Mouse (Mus musculus) thymus, postnatal 0 days (tissue): Measurements from ENCODE around the gene Eepd1. TPM values are rescaled to one million over a fixed set of nuclear protein-coding genes. Genes with fewer than 3 reads are reported as not detected.
A peak's percentile ranks its signal among the peaks of the same experiment; 100 is the strongest.

Source experiments
- DNase-seq: peaks from one replicate; pipeline ENCODE4 v3.0.0-alpha.2; 2015; ENCODE audit warnings: low spot score
- polyA plus RNA-seq: library from polyadenylated mRNA; unstranded; fragments of >200 nt; fragmentation: Nextera tagmentation; extraction: Ambion mirVana; gene quantifications from 2 replicates; pipeline ENCODE4 v1.2.1, GENCODE M21; 2015

The Eepd1 gene
- polyA plus RNA-seq, 1 experiment from 2014 or later = 4.9 TPM

DNA sequence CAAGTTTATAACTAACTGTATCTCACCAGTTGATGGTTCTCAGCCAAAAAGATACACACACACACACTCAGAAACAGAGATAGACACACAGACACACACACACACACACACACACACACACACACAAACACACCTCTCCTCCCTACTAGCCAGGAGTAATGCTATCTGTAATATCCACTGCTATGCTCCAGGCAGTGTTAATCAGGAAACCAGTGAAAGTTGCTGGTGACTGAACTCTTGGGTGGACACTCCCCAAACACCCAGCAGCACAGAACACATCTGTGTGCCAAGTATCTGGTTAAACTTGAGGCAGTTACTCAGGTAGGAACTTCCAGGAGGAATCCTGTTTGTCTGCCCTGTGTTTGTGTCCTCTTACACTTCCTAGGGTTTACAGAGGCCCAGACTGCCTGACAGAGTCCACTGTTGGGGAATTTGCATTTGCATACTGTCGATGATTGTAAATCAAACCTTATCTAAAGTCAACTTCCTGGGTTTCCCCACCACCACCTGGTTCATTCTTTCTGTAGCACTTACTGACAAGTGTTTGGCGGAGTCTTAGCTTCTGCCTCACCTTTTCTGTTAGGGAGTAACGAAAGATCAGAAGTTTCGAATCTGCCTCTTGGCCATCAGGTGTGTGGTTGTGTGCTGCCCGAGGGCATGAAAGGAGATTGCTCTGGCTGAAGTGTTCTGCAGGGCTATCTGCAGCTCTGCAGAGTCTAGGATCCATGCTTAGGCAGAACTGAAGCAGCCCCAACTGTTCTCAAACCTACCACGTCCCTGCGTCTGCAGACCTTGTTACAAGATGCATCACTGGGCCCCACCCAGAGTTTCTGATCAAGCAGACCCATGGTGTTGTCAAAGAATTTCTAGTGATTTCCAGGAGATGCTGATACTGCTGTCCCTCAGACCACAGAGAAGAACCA, 97.6 kb downstream of the Eepd1 start:
- no peak for DNase-seq

DNA sequence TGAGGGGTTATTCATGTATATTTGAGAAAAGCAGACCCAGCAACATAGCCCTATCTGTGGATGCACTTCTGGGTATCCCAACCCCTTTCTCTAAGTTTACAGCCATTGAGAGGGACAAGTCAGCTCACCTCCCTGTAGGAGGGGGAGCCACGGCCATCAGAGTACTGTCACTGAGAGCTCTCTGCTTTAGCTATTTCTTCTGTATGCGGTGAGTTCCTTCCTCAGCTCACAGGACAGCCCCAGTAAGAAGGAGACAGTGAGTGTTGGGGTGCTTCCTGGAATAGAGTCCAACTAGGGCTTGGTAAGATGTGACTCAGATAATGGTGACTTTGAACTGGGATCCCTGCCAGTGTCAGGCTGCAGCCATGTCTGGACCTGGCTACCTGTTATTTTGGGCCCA, 102.3 kb downstream of the Eepd1 start:
- no peak for DNase-seq

DNA sequence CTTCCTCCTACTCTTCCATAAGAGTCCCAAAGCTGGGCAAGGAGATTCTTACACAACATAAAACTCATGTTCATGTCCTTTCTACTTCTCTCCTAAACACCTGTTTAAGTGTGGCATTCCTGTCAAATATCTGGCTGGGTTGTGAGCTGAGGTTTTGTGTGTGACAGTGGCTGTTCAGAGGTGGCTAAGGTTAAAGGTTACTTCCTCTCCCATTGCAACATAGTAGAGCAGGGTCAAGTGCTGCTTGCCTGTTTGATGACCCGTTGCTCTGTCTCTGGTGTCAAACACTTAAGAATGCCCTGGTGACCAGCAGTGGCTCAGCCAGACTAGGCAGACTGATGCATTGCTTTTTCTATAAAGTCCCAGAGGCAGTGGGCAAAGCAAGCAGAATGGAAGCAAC, 104.3 kb downstream of the Eepd1 start:
- DNase-seq = no peak

DNA sequence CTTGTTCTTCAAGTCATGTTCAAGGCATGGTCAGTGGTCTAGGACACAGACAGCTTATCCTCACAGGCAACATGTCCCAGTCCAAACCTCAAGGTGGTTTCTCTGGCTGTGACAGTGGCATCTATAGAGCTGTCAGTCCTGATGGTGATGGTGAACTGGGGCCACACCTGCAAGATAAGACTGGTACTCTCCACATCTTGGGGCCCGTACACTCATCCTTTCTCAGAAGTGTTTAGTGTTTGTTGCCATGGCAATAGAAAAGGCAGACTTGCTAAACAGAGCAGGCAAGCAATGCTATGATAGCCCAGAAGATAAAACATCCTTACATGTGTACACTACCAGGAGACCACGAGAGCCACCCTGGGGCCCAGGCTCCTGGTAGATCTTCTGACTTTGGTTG, 107.2 kb downstream of the Eepd1 start:
- DNase-seq = no peak

DNA sequence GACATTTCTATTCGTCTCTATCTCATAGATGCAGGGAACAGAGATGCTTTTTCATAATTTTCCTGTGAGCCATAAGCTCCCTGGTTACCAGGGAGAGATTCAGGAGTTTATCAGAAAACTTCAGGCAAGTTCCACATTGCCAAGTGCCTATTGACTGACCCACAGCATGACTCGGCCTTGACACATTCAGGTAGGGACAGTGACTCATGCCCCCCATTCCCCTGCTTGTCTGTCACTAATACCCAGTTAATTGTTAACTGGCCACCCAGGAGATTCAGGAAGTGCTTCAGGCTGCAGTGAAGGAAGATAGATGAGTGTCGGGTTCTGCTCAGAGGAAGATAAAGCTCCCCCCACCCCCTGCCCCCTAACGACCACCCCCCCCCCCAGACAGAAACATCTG, 109.4 kb downstream of the Eepd1 start:
- no peak for DNase-seq

DNA sequence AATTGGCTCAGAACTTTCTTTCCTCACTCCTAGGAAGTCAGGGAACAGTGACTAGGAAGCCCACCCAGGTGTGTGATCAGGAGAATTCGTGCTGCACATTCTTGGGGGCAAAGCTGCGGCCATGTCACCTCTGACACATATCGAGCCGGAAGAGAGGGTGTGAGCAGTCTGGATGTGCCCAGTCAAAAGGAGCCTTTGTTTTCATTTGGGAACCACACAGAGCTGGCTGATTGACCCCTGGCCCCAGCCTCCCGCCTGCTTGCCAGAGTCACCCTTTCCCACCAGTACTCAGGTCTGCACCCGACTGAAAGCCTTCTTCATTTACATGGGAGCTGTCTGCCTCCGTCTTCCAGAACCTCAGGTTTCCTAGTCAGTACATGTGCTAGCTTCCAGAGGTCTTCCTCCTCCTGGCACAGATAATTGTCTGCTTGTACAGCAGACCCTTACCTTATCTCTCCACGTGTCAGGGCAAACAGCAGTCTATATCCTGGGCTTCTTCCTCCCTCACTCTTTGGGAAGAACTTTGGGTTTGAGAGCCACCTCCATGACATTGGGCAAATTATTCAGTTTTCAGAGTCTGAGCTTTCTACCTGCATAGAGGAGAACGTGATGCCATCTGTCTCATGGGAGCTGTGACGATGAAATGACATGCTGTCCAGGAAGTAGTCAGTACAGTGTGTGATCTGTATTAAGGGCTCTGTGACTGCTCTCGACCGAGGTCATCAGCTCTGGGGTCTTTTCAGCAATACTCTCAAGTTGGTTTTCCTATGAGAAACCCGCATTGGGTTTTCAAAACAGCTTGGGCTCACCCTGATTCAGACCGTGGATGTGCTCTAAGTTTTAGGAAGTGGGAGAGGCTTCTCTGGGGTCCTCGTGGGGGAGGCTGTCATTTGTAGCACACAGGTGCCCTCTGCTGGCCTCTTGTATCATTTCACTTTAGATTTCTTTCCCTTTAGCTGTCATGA, 110.3 kb downstream of the Eepd1 start:
- DNase-seq = peak; percentile 78

DNA sequence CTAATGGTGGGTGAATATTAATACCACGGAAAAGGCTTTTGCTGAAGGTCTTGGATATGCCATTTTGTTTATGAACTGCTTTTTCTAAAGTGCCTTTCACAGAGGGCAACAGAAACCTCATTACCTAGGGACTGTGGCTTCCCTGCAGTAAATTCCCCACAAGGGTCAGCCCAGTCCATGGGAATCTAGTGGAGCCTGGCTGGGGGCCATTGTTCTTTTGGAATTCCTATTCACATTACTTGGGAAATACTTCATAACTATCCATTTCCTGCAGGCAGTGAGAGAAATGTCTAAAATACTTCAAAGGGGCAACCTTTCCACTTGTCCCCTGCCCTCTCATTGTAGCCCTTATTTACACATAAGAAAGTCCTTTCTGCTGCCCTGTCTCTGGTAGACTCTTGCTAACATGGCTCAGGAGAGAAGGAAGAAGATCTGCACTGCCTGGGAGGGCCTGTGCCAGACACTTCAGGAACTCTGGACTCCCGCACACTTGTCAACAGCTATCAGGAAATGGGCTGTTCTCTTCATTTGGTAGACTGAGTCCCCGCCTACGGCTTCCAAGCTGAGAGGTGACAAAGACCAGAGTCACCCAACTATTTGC, 111.1 kb downstream of the Eepd1 start:
- no peak for DNase-seq

DNA sequence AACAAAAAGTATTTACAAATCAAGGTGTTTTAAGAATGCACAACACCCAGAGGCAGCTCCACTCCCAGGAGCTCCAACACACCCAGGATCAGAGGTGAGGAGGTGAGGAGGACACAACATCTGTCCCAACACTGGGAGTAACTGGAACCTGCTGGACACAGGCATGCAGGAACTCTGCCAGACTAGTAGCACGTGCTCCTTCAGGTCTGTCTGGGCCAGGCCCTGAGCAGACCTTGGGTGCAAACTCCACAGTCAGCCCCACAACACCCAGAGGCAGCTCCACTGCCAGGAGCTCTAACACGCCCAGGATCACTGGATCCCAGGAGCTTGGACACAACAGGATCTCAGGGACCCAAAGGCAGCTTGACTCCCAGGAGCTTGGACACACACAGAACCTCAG, 143.4 kb downstream of the Eepd1 start:
- DNase-seq = no peak

DNA sequence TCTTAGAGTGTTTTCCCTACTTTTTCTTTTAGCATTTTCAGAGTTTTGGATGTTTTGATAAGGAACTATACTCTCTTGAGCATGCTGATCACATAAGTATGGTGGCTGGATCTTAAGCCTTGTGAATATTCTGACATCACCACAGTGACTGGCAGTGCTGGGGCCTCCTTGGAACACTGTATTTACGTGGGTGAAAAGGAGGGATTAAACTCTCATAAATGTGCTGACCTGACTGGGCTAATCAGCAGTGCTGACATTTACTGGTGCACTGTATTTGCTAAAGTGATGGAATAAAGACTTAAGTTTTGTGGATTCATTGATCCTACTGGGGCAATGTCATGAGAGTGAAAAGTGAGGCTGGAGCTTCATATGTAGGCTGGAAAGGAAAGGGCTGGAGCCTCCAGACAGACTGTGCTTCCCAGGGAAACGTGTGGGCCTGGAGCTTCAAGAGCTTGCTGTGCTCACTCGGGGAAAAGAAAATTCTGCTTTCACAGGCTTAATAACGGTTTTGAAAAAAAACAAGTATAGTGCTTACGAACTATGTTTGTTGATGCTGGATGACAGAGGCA, 148.3 kb downstream of the Eepd1 start:
- DNase-seq = no peak

Other genes with a start within 250 kb of the Eepd1 start
- 259 and 261 TPM in 2 replicates for gene Sept7, start 229.1 kb upstream of the Eepd1 start, polyA plus RNA-seq